30 mouse cellular contexts compared by ENCODE assay signal in genomic region chr11:121199851-121200250, GRCm38 (mm10). TPM values are rescaled to one million over a fixed set of nuclear protein-coding genes. Genes with fewer than 3 reads are reported as not detected.
DNase-seq lines count a peak whose midpoint lies in the region; ATAC-seq and TF ChIP-seq lines count a peak whose summit lies in the region.
"Had no signal": no experiment of that assay in that cellular context is flagged by ENCODE, and none has a peak within 500 bp of the region (broad histone marks: within the 10 kb centered on the region; RNA-seq: fewer than 3 reads in every experiment).

No protein-coding gene starts in this region.

- TF ChIP-seq CTCF in lung, postnatal 0 days (IDR thresholded peaks at IDR 0.05): no peak

- ATAC-seq in embryonic facial prominence, embryonic 14.5 days (ENCODE audit: low read depth): no peak
- ATAC-seq in lung, postnatal 0 days: no peak
- ATAC-seq: forebrain, embryonic 15.5 days; hindbrain, postnatal 0 days; inflammation-experienced regulatory T-cells, adult 6 months had no signal

- no peaks in the 10 kb centered on the region for H3K9me3 ChIP-seq in embryonic facial prominence, embryonic 14.5 days (ENCODE audit: control insufficient read depth, low read length)
- H3K9me3 ChIP-seq in embryonic facial prominence, embryonic 10.5 days: no peaks in the 10 kb centered on the region
- H3K9me3 ChIP-seq in lung, postnatal 0 days (ENCODE audit: low read length): no peaks in the 10 kb centered on the region
- H3K9me3 ChIP-seq: embryonic facial prominence, embryonic 15.5 days; forebrain, embryonic 15.5 days; G1E; heart, embryonic 10.5 days; heart, embryonic 13.5 days had no signal

- WGBS in embryonic facial prominence, embryonic 14.5 days: 70% methylated on average over 4 of the region's 4 CpGs
- 80% methylated on average over 4 of the region's 4 CpGs for WGBS in embryonic facial prominence, embryonic 10.5 days
- WGBS in lung, postnatal 0 days: 64% methylated on average over 4 of the region's 4 CpGs

- no peak overlapping the region for H3K9ac ChIP-seq in embryonic facial prominence, embryonic 14.5 days (ENCODE audit: low read depth, low read length)
- H3K9ac ChIP-seq in lung, postnatal 0 days (replicated peaks; ENCODE audit: low read depth): no peak overlapping the region
- H3K9ac ChIP-seq: embryonic facial prominence, embryonic 15.5 days; forebrain, embryonic 15.5 days; heart, embryonic 13.5 days; hindbrain, embryonic 14.5 days had no signal

- no peak for TF ChIP-seq EP300 in lung, postnatal 0 days (IDR thresholded peaks at IDR 0.05)

- peak; percentile 64 for DNase-seq in embryonic facial prominence, embryonic 14.5 days (ENCODE audit: low spot score)
- DNase-seq in embryonic facial prominence, embryonic 10.5 days (ENCODE audit: low spot score): no peak
- DNase-seq in lung, postnatal 0 days (ENCODE audit: low spot score): peak; percentile 26
- DNase-seq in lung, postnatal 25 days (ENCODE audit: low spot score): no peak
- DNase-seq in adipocyte (ENCODE audit: low spot score): peak; percentile 74
- no peak for DNase-seq in layer of hippocampus, adult 11-12 months (ENCODE audit: low spot score)
- DNase-seq: adrenal gland, adult 8-10 months; adrenal gland, postnatal 25 days; B cell, adult 2 months; cerebellum, adult 11-12 months; cerebellum, adult 8-10 months; cerebellum, postnatal 10 days; cerebellum, postnatal 36 days; embryo, embryonic 11 days; gastrocnemius, postnatal 10 days; gastrocnemius, postnatal 36 days; heart, adult 2 months; heart, postnatal 14 days; heart, postnatal 4 days had no signal

- H3K36me3 ChIP-seq in embryonic facial prominence, embryonic 14.5 days (ENCODE audit: control insufficient read depth, insufficient read depth, low read length): 0 out of 2 replicates have a peak, but pooled peaks cover 5% of the 10 kb centered on the region
- H3K36me3 ChIP-seq in embryonic facial prominence, embryonic 10.5 days (replicated peaks): 0 out of 2 replicates have a peak, but pooled peaks cover 10% of the 10 kb centered on the region
- no peaks in the 10 kb centered on the region for H3K36me3 ChIP-seq in lung, postnatal 0 days (ENCODE audit: insufficient read depth, low read length)
- H3K36me3 ChIP-seq: embryonic facial prominence, embryonic 15.5 days; forebrain, embryonic 15.5 days had no signal

- no peak overlapping the region for H3K27ac ChIP-seq in embryonic facial prominence, embryonic 14.5 days (replicated peaks; ENCODE audit: low read depth, low read length)
- H3K27ac ChIP-seq in embryonic facial prominence, embryonic 10.5 days (replicated peaks): no peak overlapping the region
- H3K27ac ChIP-seq in lung, postnatal 0 days (ENCODE audit: low read length): no peak overlapping the region
- H3K27ac ChIP-seq: embryonic facial prominence, embryonic 15.5 days; forebrain, embryonic 15.5 days; heart, adult 2 months; heart, embryonic 10.5 days; heart, embryonic 13.5 days; hindbrain, embryonic 14.5 days; hindbrain, postnatal 0 days had no signal

- no peak overlapping the region for H3K4me2 ChIP-seq in embryonic facial prominence, embryonic 14.5 days (ENCODE audit: low read depth, low read length)
- H3K4me2 ChIP-seq in lung, postnatal 0 days (replicated peaks; ENCODE audit: low read depth, low read length): no peak overlapping the region
- H3K4me2 ChIP-seq: embryonic facial prominence, embryonic 15.5 days; forebrain, embryonic 15.5 days; heart, embryonic 13.5 days; hindbrain, embryonic 14.5 days had no signal

- H3K4me3 ChIP-seq in embryonic facial prominence, embryonic 14.5 days (ENCODE audit: low read depth, low read length): no peak overlapping the region
- H3K4me3 ChIP-seq in embryonic facial prominence, embryonic 10.5 days: no peak overlapping the region
- H3K4me3 ChIP-seq in lung, postnatal 0 days (ENCODE audit: low read depth, low read length): no peak overlapping the region
- H3K4me3 ChIP-seq: embryonic facial prominence, embryonic 15.5 days; forebrain, embryonic 15.5 days; heart, adult 2 months; heart, embryonic 10.5 days; heart, embryonic 13.5 days had no signal

- H3K27me3 ChIP-seq in embryonic facial prominence, embryonic 14.5 days (replicated peaks; ENCODE audit: control insufficient read depth, insufficient read depth, low read length): no peaks in the 10 kb centered on the region
- no peaks in the 10 kb centered on the region for H3K27me3 ChIP-seq in embryonic facial prominence, embryonic 10.5 days (replicated peaks; ENCODE audit: low read depth, poor library complexity, severe bottlenecking)
- H3K27me3 ChIP-seq in lung, postnatal 0 days (replicated peaks; ENCODE audit: insufficient read depth, low read length): no peaks in the 10 kb centered on the region
- H3K27me3 ChIP-seq: CH12.LX; embryonic facial prominence, embryonic 15.5 days; forebrain, embryonic 15.5 days; heart, embryonic 13.5 days had no signal

- no peaks in the 10 kb centered on the region for H3K4me1 ChIP-seq in embryonic facial prominence, embryonic 14.5 days (ENCODE audit: control insufficient read depth, insufficient read depth, low read length)
- peaks cover 11% of the 10 kb centered on the region for H3K4me1 ChIP-seq in embryonic facial prominence, embryonic 10.5 days
- peaks cover under 1% of the 10 kb centered on the region; the same call in 1 of the 2 replicates for H3K4me1 ChIP-seq in lung, postnatal 0 days (ENCODE audit: insufficient read depth, low read depth, low read length)

RNA-seq across cellular contexts. Expression of gene Hexdc, which starts 4.4 kb away (rescaled TPM):
- 7.3 and 9.0 TPM in 2 replicates for polyA plus RNA-seq in embryonic facial prominence, embryonic 14.5 days (2014; fragmentation: Nextera tagmentation; extraction: Ambion mirVana)
- 5.1 and 5.5 TPM in 2 replicates for polyA plus RNA-seq in embryonic facial prominence, embryonic 10.5 days (2016; fragmentation: Nextera tagmentation; extraction: Ambion mirVana)
- polyA plus RNA-seq in lung, postnatal 0 days (2015; fragmentation: Nextera tagmentation; extraction: Ambion mirVana): 4.5 and 6.1 TPM in 2 replicates

RNA-seq across cellular contexts. Expression of gene Ogfod3, which starts 4.7 kb away (rescaled TPM):
- polyA plus RNA-seq in embryonic facial prominence, embryonic 14.5 days (2014; fragmentation: Nextera tagmentation; extraction: Ambion mirVana): 23.4 and 25.4 TPM in 2 replicates
- 18.5 and 21.6 TPM in 2 replicates for polyA plus RNA-seq in embryonic facial prominence, embryonic 10.5 days (2016; fragmentation: Nextera tagmentation; extraction: Ambion mirVana)
- 18.3 and 20.3 TPM in 2 replicates for polyA plus RNA-seq in lung, postnatal 0 days (2015; fragmentation: Nextera tagmentation; extraction: Ambion mirVana)

RNA-seq across cellular contexts. Expression of gene Cybc1, which starts 29.3 kb away (rescaled TPM):
- 40.0 and 42.3 TPM in 2 replicates for polyA plus RNA-seq in embryonic facial prominence, embryonic 14.5 days (2014; fragmentation: Nextera tagmentation; extraction: Ambion mirVana)
- 29.4 and 31.4 TPM in 2 replicates for polyA plus RNA-seq in embryonic facial prominence, embryonic 10.5 days (2016; fragmentation: Nextera tagmentation; extraction: Ambion mirVana)
- 28.9 and 29.3 TPM in 2 replicates for polyA plus RNA-seq in lung, postnatal 0 days (2015; fragmentation: Nextera tagmentation; extraction: Ambion mirVana)

RNA-seq across cellular contexts. Expression of gene Narf, which starts 37.2 kb away (rescaled TPM):
- 42.1 and 43.8 TPM in 2 replicates for polyA plus RNA-seq in embryonic facial prominence, embryonic 14.5 days (2014; fragmentation: Nextera tagmentation; extraction: Ambion mirVana)
- polyA plus RNA-seq in embryonic facial prominence, embryonic 10.5 days (2016; fragmentation: Nextera tagmentation; extraction: Ambion mirVana): 55.6 and 56.8 TPM in 2 replicates
- polyA plus RNA-seq in lung, postnatal 0 days (2015; fragmentation: Nextera tagmentation; extraction: Ambion mirVana): 15.8 and 18.7 TPM in 2 replicates

RNA-seq across cellular contexts. Expression of gene Uts2r, which starts 39.8 kb away (rescaled TPM):
- polyA plus RNA-seq in embryonic facial prominence, embryonic 14.5 days (2014; fragmentation: Nextera tagmentation; extraction: Ambion mirVana): 1.2 and 1.6 TPM in 2 replicates
- 0.09 TPM in 1 of 2 replicates, not detected in the other for polyA plus RNA-seq in embryonic facial prominence, embryonic 10.5 days (2016; fragmentation: Nextera tagmentation; extraction: Ambion mirVana)
- not detected in 2 replicates for polyA plus RNA-seq in lung, postnatal 0 days (2015; fragmentation: Nextera tagmentation; extraction: Ambion mirVana)
- polyA plus RNA-seq: embryonic facial prominence, embryonic 11.5 days; forebrain, embryonic 11.5 days; forebrain, embryonic 15.5 days; G1E; heart, embryonic 13.5 days; inflammation-experienced regulatory T-cells, adult 6 months had no signal

Comparison
In these comparisons a context has a peak if more than half of its experiments do, and no peak if none do; other contexts are left out.
1. DNase-seq: peak in embryonic facial prominence, embryonic 14.5 days (single experiment), lung, postnatal 0 days (single experiment) and adipocyte (single experiment); none in embryonic facial prominence, embryonic 10.5 days (single experiment), lung, postnatal 25 days (single experiment) and layer of hippocampus, adult 11-12 months (single experiment).